Mouse (Mus musculus): ENCODE data around the gene Ifi27. TPM values are rescaled to one million over a fixed set of nuclear protein-coding genes. Genes with fewer than 3 reads are reported as not detected.
"Not testable (repeated sequence)": the region's sequence is repeated elsewhere in the genome, so short reads cannot be mapped to it uniquely, and the experiment has no call there.

Ifi27 gene
- total and polyA plus RNA-seq, 2 experiments from 2014 or later = 28.6 to 29.2 TPM

DNA sequence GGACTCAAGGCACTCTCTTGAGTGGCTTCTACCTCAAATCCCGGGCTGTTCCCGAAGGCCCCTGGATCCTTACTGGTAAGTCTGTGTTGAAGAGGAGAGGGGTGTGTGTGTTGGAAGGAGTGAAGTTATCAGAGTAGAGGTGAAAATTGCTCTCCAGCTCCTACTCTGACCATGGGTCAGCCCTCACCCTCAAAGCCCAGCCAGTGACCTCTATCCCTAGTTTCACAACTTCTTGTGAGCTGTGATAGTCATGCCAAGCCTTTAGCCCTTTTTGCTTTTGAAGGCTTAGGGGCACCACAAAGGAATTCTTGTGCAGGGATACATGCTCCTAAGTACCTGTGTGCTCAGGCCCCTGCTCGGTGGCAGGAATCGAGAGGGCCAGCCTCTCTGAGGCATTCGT lies 47.7 kb downstream of the Ifi27 start:
- Histone ChIP-seq H3K4me2 (ENCODE audit: low read depth, low read length) (no peak overlapping the region), H3K36me3 (ENCODE audit: insufficient read depth, low read length) (no peaks in the 10 kb centered on the region), H3K4me1 (ENCODE audit: insufficient read depth, low read length) (no peaks in the 10 kb centered on the region), H3K4me3 (ENCODE audit: low read length) (no peak overlapping the region), H3K27ac (no peak overlapping the region), H3K9me3 (ENCODE audit: low read length) (no peaks in the 10 kb centered on the region), H3K9ac (replicated peaks; ENCODE audit: low read length) (no peak overlapping the region), H3K27me3 (ENCODE audit: insufficient read depth, low read length) (no peaks in the 10 kb centered on the region)
- DNase-seq (ENCODE audit: low spot score) (no peak), ATAC-seq (no peak)
- TF ChIP-seq CTCF (IDR thresholded peaks at IDR 0.05; ENCODE audit: low read depth) = no peak
- WGBS = 77% methylated on average over 5 of the region's 5 CpGs

DNA sequence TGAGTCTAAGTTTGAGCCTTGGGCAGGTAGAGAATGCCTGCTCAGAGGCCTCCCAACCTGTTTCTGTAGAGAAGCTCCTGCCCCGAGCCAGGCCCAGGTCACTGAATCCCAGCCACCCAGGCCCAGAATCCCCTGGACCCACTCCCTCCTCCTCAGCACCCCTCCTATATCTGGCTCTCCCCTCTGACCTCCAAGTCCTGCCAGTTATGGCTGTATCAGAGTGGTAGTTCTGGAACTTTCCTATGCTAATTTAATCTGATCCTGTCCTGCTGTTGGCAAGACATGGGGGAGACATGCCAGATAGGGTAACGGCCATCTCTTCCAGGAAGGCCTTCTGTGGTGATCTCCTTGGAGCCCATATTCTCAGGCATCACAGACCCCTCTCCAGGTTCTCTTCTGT lies 48.8 kb downstream of the Ifi27 start:
- ATAC-seq (no peak), DNase-seq (ENCODE audit: low spot score) (no peak)
- Histone ChIP-seq H3K27me3 (ENCODE audit: insufficient read depth, low read length) (no peaks in the 10 kb centered on the region), H3K4me1 (ENCODE audit: insufficient read depth, low read length) (no peaks in the 10 kb centered on the region), H3K27ac (no peak overlapping the region), H3K9ac (replicated peaks; ENCODE audit: low read length) (no peak overlapping the region), H3K9me3 (ENCODE audit: low read length) (no peaks in the 10 kb centered on the region), H3K4me2 (ENCODE audit: low read depth, low read length) (no peak overlapping the region), H3K4me3 (ENCODE audit: low read length) (no peak overlapping the region), H3K36me3 (ENCODE audit: insufficient read depth, low read length) (no peaks in the 10 kb centered on the region)
- no peak for TF ChIP-seq CTCF (IDR thresholded peaks at IDR 0.05; ENCODE audit: low read depth)
- WGBS = 74% methylated on average over 2 of the region's 2 CpGs

DNA sequence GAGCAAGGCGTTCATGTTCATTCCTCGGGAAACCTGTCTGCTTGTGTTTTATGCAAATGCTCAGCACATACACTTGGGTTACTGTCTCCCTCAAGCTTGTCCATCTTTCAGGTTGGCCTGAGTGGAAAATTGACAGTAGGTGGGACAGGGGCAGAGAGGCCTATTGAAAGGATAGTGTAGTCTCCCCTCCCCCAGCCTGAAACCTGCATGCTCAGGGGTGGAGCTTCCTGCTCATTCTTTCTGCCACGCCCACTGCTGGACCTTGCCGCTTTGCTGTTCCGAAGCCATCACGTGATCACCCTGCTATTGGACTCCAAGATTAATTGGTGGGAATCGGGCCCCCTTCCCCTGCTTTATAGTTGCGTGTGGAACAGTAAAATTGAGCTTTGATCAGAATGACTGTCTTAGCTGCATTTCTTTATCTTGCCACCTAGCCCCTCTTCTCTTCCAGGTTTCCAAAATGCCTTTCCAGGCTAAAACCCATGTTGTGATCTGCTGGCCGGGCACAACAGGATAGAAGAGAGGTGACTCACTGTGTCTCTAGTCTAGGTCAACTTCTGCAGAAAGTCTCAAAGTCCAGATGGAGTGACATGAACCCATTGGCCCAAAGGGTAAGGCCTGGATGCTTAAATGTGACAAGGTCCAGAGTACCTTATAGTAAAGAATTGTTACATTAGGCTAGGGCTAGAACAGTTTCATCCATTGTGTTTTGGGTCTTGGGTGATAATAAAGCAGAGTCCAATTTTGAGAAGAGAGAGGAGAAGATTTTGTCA lies 50.4 kb downstream of the Ifi27 start:
- not testable (repeated sequence) for DNase-seq (ENCODE audit: low spot score); H3K27me3 ChIP-seq (ENCODE audit: insufficient read depth, low read length); H3K4me2 ChIP-seq (ENCODE audit: low read depth, low read length); H3K4me3 ChIP-seq (ENCODE audit: low read length); H3K4me1 ChIP-seq (ENCODE audit: insufficient read depth, low read length); H3K27ac ChIP-seq; ATAC-seq; H3K9me3 ChIP-seq (ENCODE audit: low read length); H3K36me3 ChIP-seq (ENCODE audit: insufficient read depth, low read length); H3K9ac ChIP-seq (replicated peaks; ENCODE audit: low read length)
- WGBS = 65% methylated on average over 9 of the region's 9 CpGs

GRCm38 (mm10) chr12:103486726-103487125 lies 52.7 kb downstream of the Ifi27 start:
- Histone ChIP-seq H3K4me1 (ENCODE audit: insufficient read depth, low read length) (no peaks in the 10 kb centered on the region), H3K4me3 (ENCODE audit: low read length) (no peak overlapping the region), H3K9ac (replicated peaks; ENCODE audit: low read length) (no peak overlapping the region), H3K27me3 (ENCODE audit: insufficient read depth, low read length) (no peaks in the 10 kb centered on the region), H3K36me3 (ENCODE audit: insufficient read depth, low read length) (no peaks in the 10 kb centered on the region), H3K9me3 (ENCODE audit: low read length) (no peaks in the 10 kb centered on the region), H3K27ac (no peak overlapping the region), H3K4me2 (ENCODE audit: low read depth, low read length) (no peak overlapping the region)
- TF ChIP-seq CTCF (IDR thresholded peaks at IDR 0.05; ENCODE audit: low read depth) = no peak
- WGBS = 89% methylated on average over 1 of the region's 1 CpGs
- DNase-seq (ENCODE audit: low spot score) (no peak), ATAC-seq (no peak)

DNA sequence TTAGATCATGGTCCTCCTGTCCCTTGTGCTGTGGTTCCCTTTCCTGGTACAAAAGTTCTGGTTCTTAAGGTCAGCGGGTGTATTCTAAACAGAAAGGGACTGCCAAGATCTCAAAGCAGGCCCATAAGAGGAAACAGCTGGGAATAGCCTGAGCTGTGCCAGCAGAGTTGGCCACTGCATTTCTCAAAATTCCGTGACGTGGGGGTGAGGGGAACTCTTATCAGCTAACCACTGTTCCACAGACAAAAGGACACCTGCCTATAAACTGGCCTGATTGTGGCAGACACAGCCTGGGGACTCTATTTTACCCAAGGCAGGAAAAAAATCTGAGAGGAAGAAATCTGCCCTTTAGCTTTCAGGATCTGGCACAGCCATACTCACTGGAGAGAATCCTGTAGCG lies 53.3 kb downstream of the Ifi27 start:
- TF ChIP-seq CTCF (IDR thresholded peaks at IDR 0.05; ENCODE audit: low read depth) = no peak
- Histone ChIP-seq H3K4me2 (ENCODE audit: low read depth, low read length) (no peak overlapping the region), H3K9me3 (ENCODE audit: low read length) (no peaks in the 10 kb centered on the region), H3K36me3 (ENCODE audit: insufficient read depth, low read length) (no peaks in the 10 kb centered on the region), H3K4me3 (ENCODE audit: low read length) (no peak overlapping the region), H3K27me3 (ENCODE audit: insufficient read depth, low read length) (no peaks in the 10 kb centered on the region), H3K4me1 (ENCODE audit: insufficient read depth, low read length) (no peaks in the 10 kb centered on the region), H3K9ac (replicated peaks; ENCODE audit: low read length) (no peak overlapping the region), H3K27ac (no peak overlapping the region)
- DNase-seq (ENCODE audit: low spot score) (no peak), ATAC-seq (no peak)
- WGBS = 72% methylated on average over 4 of the region's 4 CpGs

DNA sequence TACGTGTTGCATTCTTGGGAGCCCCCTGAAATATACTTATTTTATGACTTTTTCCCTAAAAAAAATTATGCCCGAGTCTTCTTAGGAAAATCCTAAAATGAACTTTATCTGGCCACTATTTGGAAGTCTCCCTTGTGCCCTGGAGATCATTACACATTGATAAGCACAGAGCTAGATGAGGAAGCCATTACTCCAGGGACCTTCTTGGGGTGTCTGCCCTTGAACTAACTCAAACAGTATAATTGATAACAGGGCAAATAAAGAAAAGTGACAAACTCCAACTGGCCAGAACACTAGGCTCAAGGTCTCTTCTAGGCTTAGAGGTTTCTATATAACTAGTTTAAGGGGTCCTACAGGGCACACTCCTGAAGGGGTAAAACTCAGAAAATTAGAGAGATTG lies 53.7 kb downstream of the Ifi27 start:
- DNase-seq (ENCODE audit: low spot score) (no peak), ATAC-seq (no peak)
- no peak for TF ChIP-seq CTCF (IDR thresholded peaks at IDR 0.05; ENCODE audit: low read depth)
- Histone ChIP-seq H3K9ac (replicated peaks; ENCODE audit: low read length) (no peak overlapping the region), H3K4me3 (ENCODE audit: low read length) (no peak overlapping the region), H3K27me3 (ENCODE audit: insufficient read depth, low read length) (no peaks in the 10 kb centered on the region), H3K9me3 (ENCODE audit: low read length) (no peaks in the 10 kb centered on the region), H3K4me1 (ENCODE audit: insufficient read depth, low read length) (no peaks in the 10 kb centered on the region), H3K36me3 (ENCODE audit: insufficient read depth, low read length) (no peaks in the 10 kb centered on the region), H3K27ac (no peak overlapping the region), H3K4me2 (ENCODE audit: low read depth, low read length) (no peak overlapping the region)
- WGBS = 77% methylated on average over 2 of the region's 2 CpGs

Other genes starting within 250 kb of the Ifi27 start
- 1.3 and 3.6 TPM in 2 replicates for gene Prima1, start 192.1 kb upstream of the Ifi27 start, total RNA-seq (2014; rRNA removed)
- 0.87 and 0.93 TPM in 2 replicates for gene Prima1, start 192.1 kb upstream of the Ifi27 start, polyA plus RNA-seq (2015; fragmentation: Nextera tagmentation; extraction: Ambion mirVana)
- 14.6 and 18.5 TPM in 2 replicates for gene Fam181a, start 123.2 kb upstream of the Ifi27 start, total RNA-seq (2014; rRNA removed)
- gene Fam181a, start 123.2 kb upstream of the Ifi27 start, polyA plus RNA-seq (2015; fragmentation: Nextera tagmentation; extraction: Ambion mirVana) = 8.1 and 9.2 TPM in 2 replicates
- 3.2 and 4.2 TPM in 2 replicates for gene Asb2, start 78.2 kb upstream of the Ifi27 start, total RNA-seq (2014; rRNA removed)
- gene Asb2, start 78.2 kb upstream of the Ifi27 start, polyA plus RNA-seq (2015; fragmentation: Nextera tagmentation; extraction: Ambion mirVana) = 1.4 and 1.6 TPM in 2 replicates
- 21.0 and 27.6 TPM in 2 replicates for gene Otub2, start 45.5 kb upstream of the Ifi27 start, total RNA-seq (2014; rRNA removed)
- 17.3 and 18.5 TPM in 2 replicates for gene Otub2, start 45.5 kb upstream of the Ifi27 start, polyA plus RNA-seq (2015; fragmentation: Nextera tagmentation; extraction: Ambion mirVana)
- gene 9330161L09Rik, start 26.4 kb upstream of the Ifi27 start, total RNA-seq (2014; rRNA removed) = 4.2 and 6.5 TPM in 2 replicates
- gene 9330161L09Rik, start 26.4 kb upstream of the Ifi27 start, polyA plus RNA-seq (2015; fragmentation: Nextera tagmentation; extraction: Ambion mirVana) = 0.91 and 1.1 TPM in 2 replicates
- gene Ddx24, start 8.4 kb upstream of the Ifi27 start, total RNA-seq (2014; rRNA removed) = 129 and 148 TPM in 2 replicates
- 213 and 220 TPM in 2 replicates for gene Ddx24, start 8.4 kb upstream of the Ifi27 start, polyA plus RNA-seq (2015; fragmentation: Nextera tagmentation; extraction: Ambion mirVana)
- gene Ifi27l2a, start 9.5 kb downstream of the Ifi27 start, total RNA-seq (2014; rRNA removed) = 3.2 TPM in 1 of 2 replicates, not detected in the other
- gene Ifi27l2a, start 9.5 kb downstream of the Ifi27 start, polyA plus RNA-seq (2015; fragmentation: Nextera tagmentation; extraction: Ambion mirVana) = 13.1 and 13.5 TPM in 2 replicates
- not detected in 2 replicates for gene Ifi27l2b, start 23.0 kb downstream of the Ifi27 start, total RNA-seq (2014; rRNA removed)
- gene Ifi27l2b, start 23.0 kb downstream of the Ifi27 start, polyA plus RNA-seq (2015; fragmentation: Nextera tagmentation; extraction: Ambion mirVana) = not detected in 2 replicates
- 6.6 and 6.7 TPM in 2 replicates for gene Ppp4r4, start 98.1 kb downstream of the Ifi27 start, total RNA-seq (2014; rRNA removed)
- gene Ppp4r4, start 98.1 kb downstream of the Ifi27 start, polyA plus RNA-seq (2015; fragmentation: Nextera tagmentation; extraction: Ambion mirVana) = 3.0 and 3.6 TPM in 2 replicates
- not detected in 2 replicates for gene Serpina10, start 197.2 kb downstream of the Ifi27 start, total RNA-seq (2014; rRNA removed)
- gene Serpina10, start 197.2 kb downstream of the Ifi27 start, polyA plus RNA-seq (2015; fragmentation: Nextera tagmentation; extraction: Ambion mirVana) = 0.16 TPM in 1 of 2 replicates, not detected in the other
- gene Serpina6, start 223.0 kb downstream of the Ifi27 start, total RNA-seq (2014; rRNA removed) = not detected in 2 replicates
- gene Serpina6, start 223.0 kb downstream of the Ifi27 start, polyA plus RNA-seq (2015; fragmentation: Nextera tagmentation; extraction: Ambion mirVana) = not detected in 2 replicates
- not detected in 2 replicates for gene Serpina16, start 241.9 kb downstream of the Ifi27 start, total RNA-seq (2014; rRNA removed)
- not detected in 2 replicates for gene Serpina16, start 241.9 kb downstream of the Ifi27 start, polyA plus RNA-seq (2015; fragmentation: Nextera tagmentation; extraction: Ambion mirVana)

Data from hindbrain, postnatal 0 days (tissue).